Mouse (Mus musculus): ENCODE measurements around the gene Ankrd2. TPM values are rescaled to one million over a fixed set of nuclear protein-coding genes. Genes with fewer than 3 reads are reported as not detected.
A peak's percentile ranks its signal among the peaks of the same experiment; 100 is the strongest.
"Not testable (repeated sequence)": the region's sequence is repeated elsewhere in the genome, so short reads cannot be mapped to it uniquely, and the experiment has no call there.

The Ankrd2 gene
- total and polyA plus RNA-seq, 3 experiments: not detected

DNA sequence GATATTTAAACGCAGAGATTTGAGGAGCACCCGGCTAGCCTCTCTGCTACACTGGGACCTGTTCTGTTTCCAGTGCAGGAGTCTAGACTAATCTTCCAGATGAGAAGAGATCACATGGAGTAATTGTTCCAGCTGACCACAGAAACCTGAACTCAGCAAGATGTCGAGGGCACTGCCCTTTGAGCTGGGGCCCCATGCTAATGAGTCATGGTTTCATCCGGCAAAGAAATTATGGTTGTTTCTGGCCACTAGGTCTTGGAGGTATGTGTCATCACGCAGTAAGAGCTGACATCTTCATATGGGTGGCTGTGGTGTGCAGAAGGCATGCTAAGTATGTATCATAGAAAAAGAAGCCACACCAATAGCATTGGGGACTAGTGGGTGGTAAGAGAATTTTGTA, 44.1 kb downstream of the Ankrd2 start:
- Histone ChIP-seq H3K4me3 (ENCODE audit: control insufficient read depth in 1 of 2, insufficient read depth in 1 of 2, low read depth in 2 of 2, low read length in 2 of 2) (no peak overlapping the region; a peak in 1 of 4 replicates), H3K36me3 (ENCODE audit: control insufficient read depth in 1 of 2, insufficient read depth in 2 of 2, low read length in 2 of 2) (peaks cover 0 to 5% of the 10 kb centered on the region in 2 experiments; a peak in 2 of 4 replicates), H3K4me1 (ENCODE audit: control insufficient read depth in 1 of 2, insufficient read depth in 2 of 2, low read length in 2 of 2) (peaks cover 4 to 15% of the 10 kb centered on the region in 2 experiments; a peak in 3 of 4 replicates), H3K9me3 (replicated peaks; ENCODE audit: insufficient read depth, low read length) (no peaks in the 10 kb centered on the region), H3K27ac (ENCODE audit: control insufficient read depth, low read depth, low read length) (no peak overlapping the region), H3K27me3 (ENCODE audit: control insufficient read depth in 1 of 2, insufficient read depth in 2 of 2, low read length in 2 of 2) (peaks cover 2 to 6% of the 10 kb centered on the region in 2 experiments; a peak in 3 of 4 replicates), H3K9ac (ENCODE audit: control insufficient read depth, low read depth, low read length, poor library complexity, severe bottlenecking) (no peak overlapping the region), H3K79me2 (ENCODE audit: control insufficient read depth, insufficient read depth, low read length, poor library complexity) (no peaks in the 10 kb centered on the region)
- DNase-seq (ENCODE audit: low read depth, low spot score): peak; percentile 22
- TF ChIP-seq CHD2 (IDR thresholded peaks at IDR 0.05; ENCODE audit: low read length) (no peak), RAD21 (IDR thresholded peaks at IDR 0.05; ENCODE audit: low read depth, low read length) (no peak), CHD1 (IDR thresholded peaks at IDR 0.05; ENCODE audit: low read depth, low read length) (no peak), JUND (IDR thresholded peaks at IDR 0.05; ENCODE audit: low read depth, low read length) (no peak)

DNA sequence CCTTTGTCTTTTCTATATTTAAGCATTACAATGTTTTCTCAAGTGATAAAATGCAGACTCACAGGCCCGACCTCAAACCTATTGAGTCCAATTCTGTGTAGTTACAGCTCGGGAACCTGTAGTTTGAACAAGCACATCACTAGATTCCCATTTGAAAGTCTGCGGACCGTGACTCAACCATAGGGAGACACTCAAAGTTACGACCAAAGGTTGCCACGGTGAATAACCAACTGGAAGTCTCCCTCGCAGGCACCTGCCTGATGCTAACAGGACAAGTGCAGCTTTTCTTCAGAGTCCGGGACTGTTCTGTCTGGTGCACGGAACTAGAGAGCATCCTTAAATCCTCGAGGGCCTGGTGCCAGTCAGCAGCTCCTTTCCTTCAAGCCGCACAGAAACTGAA, 44.7 kb downstream of the Ankrd2 start:
- no peak for TF ChIP-seq TCF12 (IDR thresholded peaks at IDR 0.05; ENCODE audit: low read depth, low read length)
- TF ChIP-seq GATA1 (IDR thresholded peaks at IDR 0.05; ENCODE audit: low read depth, low read length): peak; percentile 36; the same call in 1 of the 2 replicates
- H3K9ac ChIP-seq (ENCODE audit: control insufficient read depth, low read depth, low read length, poor library complexity, severe bottlenecking): no peak overlapping the region; the same call in 1 of the 2 replicates
- no peaks in the 10 kb centered on the region for H3K9me3 ChIP-seq (replicated peaks; ENCODE audit: insufficient read depth, low read length)
- peak; percentile 43 for DNase-seq (ENCODE audit: low read depth, low spot score)
- no peaks in the 10 kb centered on the region for H3K79me2 ChIP-seq (ENCODE audit: control insufficient read depth, insufficient read depth, low read length, poor library complexity)
- H3K27ac ChIP-seq (ENCODE audit: control insufficient read depth, low read depth, low read length): no peak overlapping the region
- H3K27me3 ChIP-seq (ENCODE audit: control insufficient read depth in 1 of 2, insufficient read depth in 2 of 2, low read length in 2 of 2): peaks cover 2 to 6% of the 10 kb centered on the region in 2 experiments; a peak in 3 of 4 replicates
- H3K4me1 ChIP-seq (ENCODE audit: control insufficient read depth in 1 of 2, insufficient read depth in 2 of 2, low read length in 2 of 2): peaks cover 4 to 15% of the 10 kb centered on the region in 2 experiments; a peak in 3 of 4 replicates
- H3K4me3 ChIP-seq (ENCODE audit: control insufficient read depth in 1 of 2, insufficient read depth in 1 of 2, low read depth in 2 of 2, low read length in 2 of 2): peak overlapping the region; percentile 6 to 30; a peak in 2 of 4 replicates
- peaks cover 0 to 5% of the 10 kb centered on the region in 2 experiments; a peak in 2 of 4 replicates for H3K36me3 ChIP-seq (ENCODE audit: control insufficient read depth in 1 of 2, insufficient read depth in 2 of 2, low read length in 2 of 2)

- H3K9ac ChIP-seq (ENCODE audit: control insufficient read depth, low read depth, low read length, poor library complexity, severe bottlenecking); H3K4me3 ChIP-seq (ENCODE audit: control insufficient read depth in 1 of 2, insufficient read depth in 1 of 2, low read depth in 2 of 2, low read length in 2 of 2); H3K27ac ChIP-seq (ENCODE audit: control insufficient read depth, low read depth, low read length); H3K36me3 ChIP-seq (ENCODE audit: control insufficient read depth in 1 of 2, insufficient read depth in 2 of 2, low read length in 2 of 2); H3K27me3 ChIP-seq (ENCODE audit: control insufficient read depth in 1 of 2, insufficient read depth in 2 of 2, low read length in 2 of 2); H3K9me3 ChIP-seq (replicated peaks; ENCODE audit: insufficient read depth, low read length); H3K79me2 ChIP-seq (ENCODE audit: control insufficient read depth, insufficient read depth, low read length, poor library complexity): not testable (repeated sequence)
- H3K4me1 ChIP-seq (ENCODE audit: control insufficient read depth in 1 of 2, insufficient read depth in 2 of 2, low read length in 2 of 2): peaks cover 4 to 15% of the 10 kb centered on the region in 2 experiments; a peak in 3 of 4 replicates
- peak; percentile 28 for DNase-seq (ENCODE audit: low read depth, low spot score)
- TF ChIP-seq ZNF384 (IDR thresholded peaks at IDR 0.05; ENCODE audit: low read depth, low read length) (peak; percentile 84), MAFK (IDR thresholded peaks at IDR 0.05; ENCODE audit: borderline replicate concordance, low read depth, low read length) (0 out of 2 replicates have a peak, but pooled peaks have one; percentile 36), TBP (IDR thresholded peaks at IDR 0.05; ENCODE audit: low read depth, low read length) (peak; percentile 89)
These were observed 45.8 kb downstream of the Ankrd2 start for GRCm38 (mm10) chr19:42081613-42082012.

All from MEL (cell line).